Mouse (Mus musculus) adrenal gland, adult (tissue): ENCODE measurements at regions not wholly inside any gene's neighbourhood (a gene's known extent, or its start where the extent isn't known, plus 50 kb on each side); places are given as distances from the start of the nearest gene placed in this dataset.

ENCODE experiments used
- DNase-seq, 2 experiments: peaks; one replicate each; pipeline ENCODE4 v3.0.0; 2022 to 2023; ENCODE audit warnings: low spot score in 1 of 2; ENCODE audit not compliant: inconsistent age in 2 of 2

DNA sequence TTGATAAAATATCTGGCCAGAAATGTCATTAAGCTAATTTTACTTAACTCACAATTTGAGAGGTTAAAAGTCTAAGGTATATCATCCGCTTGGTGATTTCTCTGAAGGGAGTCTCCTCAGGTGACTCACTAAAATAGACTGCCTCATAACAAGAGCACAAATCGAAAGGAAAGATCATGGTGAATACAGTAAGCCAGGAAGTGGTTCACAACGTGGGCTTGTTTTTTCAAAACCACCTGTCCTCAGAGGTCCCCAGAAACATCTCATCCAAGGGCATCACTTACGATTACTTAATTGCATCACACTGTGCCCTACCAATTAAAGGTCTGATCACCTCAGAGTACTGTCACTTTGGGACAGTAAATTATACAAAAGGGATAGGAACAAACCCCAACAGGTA, 1009.0 kb upstream of the Cited2 start:
- DNase-seq: no peak

DNA sequence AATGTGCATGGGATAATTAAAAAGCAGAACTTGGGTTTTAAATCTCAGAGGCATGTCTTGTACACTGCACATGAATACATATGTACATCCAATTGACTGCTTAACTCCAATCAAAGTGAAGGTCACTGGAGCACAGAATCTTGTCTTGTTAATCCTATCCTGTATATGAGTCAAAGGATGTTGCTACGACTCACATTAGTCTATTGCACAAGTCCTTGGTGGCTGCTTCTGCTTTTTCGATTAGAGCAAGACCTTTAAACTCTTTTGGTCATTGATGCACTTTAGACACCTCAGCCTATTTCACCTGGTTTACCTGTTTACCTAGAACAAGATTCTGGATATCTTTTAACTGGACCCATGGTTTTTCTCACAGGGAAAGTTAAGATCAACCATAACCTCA, 1008.5 kb upstream of the Cited2 start:
- DNase-seq: peak in 1 of 2 experiments; percentile 17

DNA sequence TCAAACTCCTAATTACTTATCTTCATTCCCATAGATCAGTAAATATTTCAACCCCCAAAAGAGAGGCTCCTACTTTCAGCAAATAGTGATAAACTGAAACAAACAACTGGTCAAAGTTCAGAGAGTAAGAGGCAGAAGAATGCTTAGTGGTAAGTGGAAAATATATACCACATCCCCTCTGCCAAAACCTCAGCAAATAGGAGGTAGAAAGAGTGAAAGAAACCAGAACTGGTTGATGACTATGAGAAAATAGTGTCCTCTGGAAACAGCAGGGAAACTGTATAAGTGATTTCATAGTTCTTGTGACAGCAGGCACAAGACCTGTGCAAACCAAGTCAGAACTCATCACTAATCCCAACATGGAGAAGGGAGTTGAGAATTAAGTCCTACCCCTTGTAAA, 980.8 kb upstream of the Cited2 start:
- no peak for DNase-seq

DNA sequence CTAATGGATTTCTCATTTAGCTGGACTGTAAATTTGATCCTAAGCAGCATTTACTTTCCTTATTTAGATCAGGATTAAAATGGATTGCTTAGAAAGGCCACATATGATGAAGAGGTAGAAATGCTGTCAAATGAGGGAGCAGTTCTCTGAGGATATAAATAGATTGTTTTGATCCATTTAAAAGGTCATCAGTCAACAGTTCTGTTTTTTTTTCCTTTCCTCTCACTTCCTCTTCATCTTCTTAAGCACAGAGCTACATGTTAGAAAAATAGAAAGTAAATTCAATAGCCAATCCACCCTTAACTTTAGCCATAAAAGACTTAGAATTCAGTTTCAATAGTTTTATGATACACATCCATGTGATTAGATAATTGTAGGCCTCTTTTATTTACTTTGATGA, 971.5 kb upstream of the Cited2 start:
- no peak for DNase-seq

DNA sequence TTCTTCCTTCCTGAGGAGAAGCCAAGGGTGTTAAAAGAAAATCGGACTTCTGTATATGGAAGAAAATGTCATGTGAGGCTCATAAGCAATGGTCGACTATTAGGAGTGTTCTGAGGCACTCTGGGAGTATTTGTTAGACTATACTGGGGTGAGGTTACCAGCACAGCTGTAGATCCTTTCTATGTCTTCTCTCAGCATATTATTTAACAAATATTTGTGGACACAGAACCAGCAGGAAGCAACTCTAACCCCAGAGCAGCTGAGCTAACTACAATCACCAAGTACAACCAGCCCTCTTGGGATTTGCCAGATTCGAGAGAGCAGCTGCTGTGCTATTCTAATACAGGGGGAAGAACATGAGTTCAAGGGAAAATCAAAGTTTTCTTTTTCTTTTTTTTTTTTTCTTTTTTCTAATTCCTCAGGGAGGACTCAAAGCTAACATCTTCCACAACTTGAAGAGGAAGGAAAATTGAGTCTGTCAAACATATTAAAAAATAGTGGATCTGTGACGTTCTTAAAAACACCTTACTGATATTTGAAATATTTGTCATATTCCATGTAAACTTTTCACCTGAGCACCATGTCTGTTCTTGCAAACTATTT, 933.3 kb upstream of the Cited2 start:
- DNase-seq: no peak

DNA sequence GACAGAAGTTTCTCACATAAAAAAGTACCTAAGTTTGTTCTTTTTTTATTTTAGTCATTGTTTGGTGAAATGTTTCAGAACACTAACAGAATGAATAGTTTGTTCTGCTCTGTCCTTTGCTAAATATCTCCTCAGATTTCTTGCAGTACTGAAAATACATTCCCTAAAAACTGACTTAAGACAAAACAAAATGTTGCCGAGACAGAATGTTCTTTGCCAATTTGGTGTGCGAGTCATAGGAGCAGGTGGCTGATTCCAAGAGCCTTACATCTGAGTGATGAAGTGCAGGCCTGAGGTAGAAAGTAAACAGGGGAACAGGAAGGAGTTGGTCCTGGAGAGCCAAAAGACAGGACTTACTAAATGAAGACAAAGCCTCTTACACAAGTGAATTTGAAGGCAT, 919.0 kb upstream of the Cited2 start:
- peak in 1 of 2 experiments; percentile 4 for DNase-seq

DNA sequence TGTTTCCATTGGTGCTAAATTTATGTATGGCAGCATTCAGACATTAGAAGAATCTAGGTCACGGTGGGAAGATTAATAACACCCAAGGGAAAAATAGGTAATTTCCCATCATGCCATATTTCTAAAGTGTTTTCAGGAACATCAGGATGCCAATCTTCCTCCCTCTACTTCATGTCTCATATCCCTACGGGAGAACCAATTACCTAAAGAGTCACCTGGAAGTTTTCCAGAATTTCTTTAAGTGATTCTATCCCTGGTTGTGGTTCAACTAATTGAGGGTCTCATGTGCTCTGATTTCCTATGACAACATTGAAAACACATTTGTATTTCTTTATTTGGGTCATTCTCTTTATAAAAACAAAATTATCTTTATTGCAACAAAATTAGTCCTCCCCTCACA, 912.3 kb upstream of the Cited2 start:
- DNase-seq: no peak

DNA sequence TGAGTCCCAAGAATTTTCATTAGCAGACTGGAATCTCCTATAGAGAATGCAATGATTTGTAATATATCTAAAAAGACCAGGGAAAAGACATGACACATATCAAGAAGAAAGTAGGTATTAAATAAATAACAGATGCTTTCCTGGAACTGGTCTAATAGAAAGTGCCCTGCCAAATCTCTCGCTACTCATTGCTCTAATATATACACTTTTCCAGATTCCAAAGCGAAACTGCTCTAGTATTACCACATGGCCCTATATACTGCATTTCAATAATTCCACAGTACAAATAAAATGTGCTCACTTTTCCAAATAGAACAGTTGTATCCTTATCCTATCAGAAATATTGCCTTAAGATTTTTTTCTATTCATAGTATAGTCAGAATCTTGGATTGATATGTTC, 909.0 kb upstream of the Cited2 start:
- DNase-seq: peak in 1 of 2 experiments; percentile 11

DNA sequence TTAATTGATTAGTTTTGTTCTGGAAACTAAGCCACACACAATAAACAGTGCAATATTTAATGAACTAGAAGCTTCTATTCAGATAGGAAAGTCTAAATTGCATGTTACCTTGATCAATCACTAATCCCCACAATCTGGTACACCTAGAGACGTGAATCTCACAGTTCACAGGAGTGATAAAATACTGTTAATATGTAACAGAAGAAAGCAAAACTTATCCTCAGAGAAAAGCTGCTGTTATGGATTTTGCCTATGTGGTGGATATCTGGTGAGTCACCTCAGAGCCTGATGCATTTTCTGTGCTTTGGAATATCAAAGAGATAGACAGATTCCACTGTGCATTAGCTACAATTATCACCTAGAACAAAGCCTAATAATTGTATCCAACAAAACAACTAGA, 861.5 kb upstream of the Cited2 start:
- DNase-seq: no peak

DNA sequence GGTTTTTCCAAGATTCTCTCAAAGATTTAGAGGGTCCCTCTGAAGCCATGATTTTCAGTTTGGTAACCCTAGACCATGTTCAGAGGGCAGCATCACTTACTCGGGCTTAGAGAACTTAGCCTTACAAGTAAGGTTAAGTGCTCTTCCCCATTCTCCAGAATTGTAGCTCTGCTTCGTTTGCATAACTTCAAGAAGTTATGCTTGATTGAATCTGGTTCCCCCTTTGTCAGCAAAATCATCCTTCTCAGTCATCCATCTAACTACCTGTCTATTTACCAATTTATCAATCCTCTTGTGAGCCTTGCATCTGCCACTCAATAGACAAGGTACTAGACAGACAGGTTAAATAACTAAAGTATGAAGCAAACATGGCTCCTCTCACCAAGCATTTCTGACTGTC, 856.1 kb upstream of the Cited2 start:
- DNase-seq: no peak

DNA sequence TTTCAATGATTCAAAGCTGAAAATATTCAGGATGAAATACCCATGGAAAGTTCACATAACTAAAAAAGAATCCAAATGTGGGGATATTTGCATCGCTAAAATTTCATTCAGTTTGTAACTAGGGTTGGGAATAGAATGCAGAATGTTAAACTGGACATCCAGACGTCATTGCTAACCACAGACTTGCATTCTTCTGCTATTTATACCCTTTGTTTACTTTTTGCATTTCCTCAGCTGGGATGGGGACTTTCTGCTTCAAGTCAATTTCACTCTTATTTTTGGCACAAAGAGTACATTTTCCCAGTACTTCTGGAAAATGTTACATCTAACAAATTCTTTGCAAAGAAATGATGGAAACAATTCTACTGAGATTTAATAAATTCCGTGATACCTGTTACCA, 848.9 kb upstream of the Cited2 start:
- no peak for DNase-seq

DNA sequence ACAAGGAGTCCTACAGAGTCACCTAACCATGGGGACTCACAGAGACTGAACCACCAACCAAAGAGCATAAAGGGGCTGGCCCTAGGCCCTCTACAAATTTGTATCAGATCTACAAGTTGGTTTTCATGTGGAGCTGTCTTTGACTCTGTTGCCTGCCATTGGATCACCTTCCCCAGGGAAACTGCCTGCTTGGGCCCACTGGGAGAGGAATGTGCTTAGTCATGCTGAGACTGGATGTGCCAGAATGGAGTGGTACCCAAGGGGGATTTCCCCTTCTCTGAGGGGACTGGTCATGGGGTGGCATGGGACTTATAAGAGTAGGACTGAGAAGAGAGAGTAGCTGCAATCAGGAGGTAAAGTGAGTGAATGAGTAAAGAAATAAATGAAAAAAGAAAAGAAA, 844.8 kb upstream of the Cited2 start:
- peak in 1 of 2 experiments; percentile 23 for DNase-seq

DNA sequence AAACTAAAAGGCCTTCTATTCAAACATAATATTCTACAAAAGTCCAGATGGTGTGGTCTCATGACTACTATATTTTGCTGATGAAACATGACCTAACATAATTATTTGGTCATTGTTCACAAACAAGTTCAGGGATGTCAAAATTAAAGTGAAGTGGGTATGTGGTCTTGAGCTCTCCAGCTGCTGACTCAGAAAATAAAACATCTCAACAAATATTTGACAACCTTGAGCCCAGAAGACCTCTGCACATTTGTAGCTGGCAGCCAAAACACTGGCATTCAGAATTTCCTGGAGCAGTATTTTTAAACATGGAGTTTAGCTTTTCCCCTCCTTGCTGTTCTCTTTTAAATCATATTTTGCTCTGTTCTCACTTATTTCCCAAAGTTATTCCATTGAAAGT, 829.7 kb upstream of the Cited2 start:
- DNase-seq: peak in 1 of 2 experiments; percentile 51

DNA sequence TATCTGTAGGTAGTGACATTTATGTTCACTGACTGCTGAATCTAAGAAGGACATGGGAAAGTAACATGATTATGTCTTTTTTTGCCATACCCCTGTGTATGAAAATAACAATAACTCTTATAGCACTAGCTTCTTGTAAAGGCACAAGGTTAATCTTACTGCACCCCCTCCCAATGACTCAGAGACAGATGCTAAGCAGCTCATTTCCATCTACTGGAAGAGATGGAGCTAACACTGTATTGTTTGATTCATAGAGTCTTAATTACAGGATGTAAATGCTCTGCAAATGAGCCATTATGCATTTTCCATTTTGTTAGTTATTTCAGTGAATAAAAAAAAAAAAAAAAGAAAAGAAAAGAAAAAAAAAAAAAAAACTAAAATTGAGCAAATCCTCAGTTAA, 827.7 kb upstream of the Cited2 start:
- DNase-seq: no peak

DNA sequence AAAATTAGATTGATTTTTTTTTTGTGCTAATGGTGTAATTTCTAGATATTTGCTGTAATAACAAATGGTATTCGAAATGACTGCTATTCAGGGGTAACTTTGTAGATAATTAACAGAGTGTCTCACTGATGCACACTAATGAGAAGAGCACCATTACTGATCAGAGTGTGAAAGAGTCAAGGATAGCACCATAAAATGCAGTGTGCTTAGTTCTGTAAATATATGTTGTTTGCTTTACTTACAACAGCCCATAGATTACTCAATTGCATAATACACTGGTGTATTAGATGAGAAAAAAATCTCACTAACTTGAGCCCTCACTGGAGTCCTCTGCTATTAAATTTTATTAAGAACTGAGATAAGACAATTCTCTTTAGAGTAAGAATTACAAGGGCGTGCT, 800.1 kb upstream of the Cited2 start:
- DNase-seq: no peak

DNA sequence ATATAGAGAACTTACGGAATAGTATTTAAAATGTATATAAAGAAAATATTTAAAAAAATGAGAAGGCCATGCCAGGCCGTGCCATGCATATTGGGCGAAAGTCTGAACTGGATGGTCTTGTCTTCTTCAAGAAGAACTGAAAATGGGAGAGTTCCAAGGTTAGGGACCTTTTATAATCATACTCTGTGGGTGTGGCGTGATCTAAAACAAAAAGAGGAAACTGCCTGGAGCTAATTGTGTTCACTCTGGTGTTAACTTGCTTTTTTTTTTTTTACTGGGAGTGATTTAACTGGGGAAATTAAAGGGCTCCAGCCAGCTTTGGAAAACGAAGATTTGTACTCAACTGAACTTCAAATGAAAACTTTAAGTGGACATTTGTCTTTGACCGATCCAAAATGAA, 799.2 kb upstream of the Cited2 start:
- DNase-seq: no peak

DNA sequence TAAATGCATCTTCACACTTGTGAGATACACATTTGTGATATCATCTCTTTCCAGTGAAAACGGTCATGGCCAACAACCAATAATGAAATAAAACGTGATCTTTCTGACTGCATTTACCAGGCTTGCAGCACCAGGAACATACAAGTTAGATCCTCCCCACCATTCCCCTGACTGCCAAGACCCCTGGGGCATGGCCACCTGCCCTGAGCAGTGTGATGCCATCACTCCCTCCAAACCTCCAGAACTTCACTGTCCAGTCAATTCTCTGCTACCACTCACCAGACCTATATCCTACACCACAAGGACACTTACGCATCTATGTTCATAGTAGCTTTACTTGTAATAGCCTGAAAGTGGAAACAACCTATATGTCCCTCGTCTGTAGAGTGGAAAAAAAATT, 785.3 kb upstream of the Cited2 start:
- DNase-seq: no peak

DNA sequence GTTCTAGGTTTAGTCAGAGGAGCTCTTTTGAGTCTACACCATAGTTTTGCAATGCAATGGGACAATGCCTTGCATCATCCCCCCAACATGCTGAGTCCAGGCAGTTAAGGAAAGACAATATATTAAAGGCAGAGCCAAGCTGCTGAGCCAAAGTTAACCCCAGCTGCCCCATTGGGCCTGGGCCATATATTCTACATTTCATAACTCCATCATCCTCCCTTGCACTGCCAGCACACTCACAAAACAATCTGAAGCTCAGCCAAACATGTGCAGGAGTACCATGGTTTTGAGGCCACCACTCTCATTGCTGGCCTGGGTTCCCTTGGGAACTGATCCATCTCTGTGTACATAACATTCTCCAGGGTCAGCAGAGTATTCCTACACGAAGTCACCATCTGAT, 771.4 kb upstream of the Cited2 start:
- DNase-seq: no peak

DNA sequence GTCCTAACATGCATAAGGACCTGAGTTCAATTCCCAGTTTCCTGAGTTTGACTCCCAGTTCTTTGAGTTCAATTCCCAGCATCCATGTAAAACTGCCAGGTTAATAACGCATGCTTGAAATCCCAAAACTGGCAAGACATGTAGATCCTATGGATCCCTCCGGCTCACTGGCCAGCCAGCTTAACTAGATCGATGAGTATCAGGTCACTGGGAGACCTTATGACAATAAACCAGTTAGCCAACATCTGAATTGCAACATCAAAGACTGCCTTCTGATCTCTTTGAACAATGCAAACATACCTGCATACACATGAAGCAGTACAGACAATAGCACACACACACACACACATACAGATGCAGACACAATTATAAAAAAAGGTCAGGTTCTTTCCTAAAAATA, 762.0 kb upstream of the Cited2 start:
- DNase-seq: no peak

DNA sequence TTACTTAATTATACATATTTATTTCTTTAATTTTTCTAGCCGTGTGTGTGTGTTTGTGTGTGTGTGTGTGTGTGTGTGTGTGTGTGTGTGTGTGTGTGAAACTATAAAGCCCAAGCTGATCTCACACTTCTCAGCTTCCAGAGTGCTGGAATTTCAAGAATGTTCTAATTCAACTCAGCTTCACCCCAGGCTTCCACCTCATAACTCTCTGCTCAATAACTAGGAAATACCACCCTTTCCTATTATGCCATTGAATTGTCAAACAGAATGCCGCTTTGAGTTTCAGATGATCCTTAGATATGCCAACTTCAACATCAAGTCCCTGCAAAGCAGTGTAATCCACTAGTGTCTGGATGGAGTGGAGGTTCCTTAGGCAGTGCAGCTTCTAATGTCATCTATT, 760.6 kb upstream of the Cited2 start:
- no peak for DNase-seq

DNA sequence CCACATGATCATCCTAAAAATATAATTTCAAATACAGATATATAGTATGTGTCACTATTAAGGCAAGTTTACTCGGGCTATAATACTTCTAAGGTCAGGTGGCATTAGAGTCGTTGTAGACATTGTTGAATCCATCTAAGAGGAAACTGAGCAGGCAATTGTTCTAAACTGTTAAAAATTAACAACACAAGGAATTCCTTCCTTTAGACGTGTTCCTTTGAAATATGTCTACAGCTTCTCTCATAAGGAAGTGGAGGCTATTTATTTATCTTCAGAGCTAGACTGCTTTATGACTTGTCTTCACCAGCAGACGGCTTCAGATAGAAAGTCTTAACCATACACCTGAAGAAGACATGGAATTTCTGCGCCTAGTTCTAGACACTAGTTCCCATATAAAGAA, 744.2 kb upstream of the Cited2 start:
- no peak for DNase-seq

DNA sequence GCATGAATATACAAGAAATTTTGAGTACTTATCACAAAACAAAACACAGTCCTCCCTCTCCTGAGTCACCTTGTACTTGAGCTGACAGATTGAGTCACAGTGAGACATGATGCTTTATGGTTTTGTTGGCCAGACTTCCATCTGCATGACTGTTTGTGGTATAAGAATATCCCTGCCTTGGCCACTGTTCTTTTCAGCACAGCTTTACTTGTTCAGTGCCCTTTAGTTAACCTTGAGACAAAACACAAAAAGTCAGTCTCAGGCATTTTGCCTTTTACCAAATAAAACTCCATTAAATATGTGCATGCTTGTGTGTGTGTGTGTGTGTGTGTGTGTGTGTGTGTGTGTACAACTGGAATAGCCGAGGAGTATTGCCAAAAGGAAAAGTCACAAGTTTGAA, 732.8 kb upstream of the Cited2 start:
- peak; percentile 62 to 85 for DNase-seq

DNA sequence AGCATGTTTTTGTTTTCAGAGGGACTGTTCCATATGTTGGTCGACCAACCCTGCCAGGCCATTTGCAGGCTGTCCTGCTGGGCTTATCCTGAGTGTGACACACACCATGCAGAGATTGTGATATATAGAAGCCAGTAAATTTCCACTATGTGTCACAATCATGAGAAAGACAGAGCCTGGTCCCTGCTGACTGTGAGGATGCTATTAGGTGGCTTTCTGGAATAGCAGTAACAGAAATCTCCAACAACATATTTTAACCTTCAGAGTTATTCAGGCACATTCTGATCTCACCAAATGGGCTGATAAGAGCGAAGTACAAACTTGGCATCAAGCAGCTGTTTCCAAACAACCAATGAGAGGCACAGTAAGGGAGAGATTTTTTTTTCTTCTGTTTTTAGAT, 729.2 kb upstream of the Cited2 start:
- peak; percentile 49 to 87 for DNase-seq

DNA sequence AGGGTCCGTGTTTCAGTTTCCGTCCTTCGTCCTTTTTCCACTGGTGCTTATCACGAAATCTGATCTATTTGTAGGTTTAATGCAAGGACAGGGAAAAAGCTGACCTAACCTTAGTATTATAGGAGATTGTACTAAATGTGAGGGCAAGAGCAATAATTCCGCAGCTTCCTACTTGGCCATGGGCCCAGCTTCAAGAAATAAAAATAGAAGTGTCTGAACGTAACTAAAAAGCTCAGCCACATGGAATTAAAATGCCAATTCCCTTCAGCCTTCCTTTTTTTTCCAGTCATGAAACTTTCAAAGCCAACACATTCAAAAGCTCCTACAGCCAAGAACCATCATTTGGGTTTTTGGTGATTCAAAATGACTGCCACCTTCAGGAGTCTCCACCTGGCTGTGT, 728.5 kb upstream of the Cited2 start:
- peak; percentile 37 to 86 for DNase-seq
